Mouse (Mus musculus) embryonic facial prominence, embryonic 11.5 days (tissue): ENCODE data around the gene Hoxa9. TPM values are rescaled to one million over a fixed set of nuclear protein-coding genes. Genes with fewer than 3 reads are reported as not detected.

ENCODE experiments used
- ATAC-seq: fragments of 200-750 bp; cut with Nextera tagmentation; replicated peaks from 2 replicates; pipeline ENCODE4 v1.8.0; 2017; ENCODE audit warnings: low read depth; ENCODE audit not compliant: insufficient number of reproducible peaks, low FRiP score, low TSS enrichment
- DNase-seq: peaks from one replicate; pipeline ENCODE4 v3.0.0-alpha.2; 2015; ENCODE audit warnings: low spot score
- H3K27ac ChIP-seq: fragments of 300-500 bp; sonication (generic); replicated peaks from 2 replicates; pipeline ENCODE4 v1.5.1; 2014; ENCODE audit warnings: mild to moderate bottlenecking, low read depth, low read length, control low read depth
- H3K27me3 ChIP-seq: fragments of 300-500 bp; sonication (generic); 2 replicates; pipeline ENCODE4 v1.6.1; 2014; ENCODE audit warnings: mild to moderate bottlenecking, low read length, moderate library complexity, mixed read lengths; ENCODE audit not compliant: control insufficient read depth, insufficient read depth
- H3K36me3 ChIP-seq: fragments of 300-500 bp; sonication (generic); replicated peaks from 2 replicates; pipeline ENCODE4 v1.6.1; 2014; ENCODE audit warnings: low read depth, mild to moderate bottlenecking, low read length, moderate library complexity, mixed read lengths; ENCODE audit not compliant: control insufficient read depth, insufficient read depth
- H3K4me1 ChIP-seq: fragments of 300-500 bp; sonication (generic); 2 replicates; pipeline ENCODE4 v1.6.1; 2014; ENCODE audit warnings: low read length, mixed read lengths; ENCODE audit not compliant: control insufficient read depth, insufficient read depth
- H3K4me2 ChIP-seq: fragments of 300-500 bp; sonication (generic); 2 replicates; pipeline ENCODE4 v1.6.1; 2014; ENCODE audit warnings: low read depth, mild to moderate bottlenecking, control low read depth, low read length, moderate library complexity
- H3K4me3 ChIP-seq: fragments of 300-500 bp; sonication (generic); 2 replicates; pipeline ENCODE4 v1.5.1; 2014; ENCODE audit warnings: low read depth, low read length, control low read depth
- H3K9ac ChIP-seq: fragments of 300-500 bp; sonication (generic); replicated peaks from 2 replicates; pipeline ENCODE4 v1.6.1; 2014; ENCODE audit warnings: mild to moderate bottlenecking, control low read depth, low read length
- H3K9me3 ChIP-seq: fragments of 300-500 bp; sonication (generic); replicated peaks from 2 replicates; pipeline ENCODE4 v1.6.1; 2016; ENCODE audit warnings: mild to moderate bottlenecking, low read length, inconsistent platforms, mixed read lengths; ENCODE audit not compliant: control insufficient read depth
- WGBS: fragments of 180-500 bp; shearing (Covaris S2); extraction: QIAGEN DNeasy Blood & Tissue Kit; methylation state at CpG from one replicate; pipeline ENCODE4 v1.1.7; 2014; 5-methylcytosine and 5-hydroxymethylcytosine counted together
- polyA plus RNA-seq: library from polyadenylated mRNA; unstranded; fragments of >200 nt; fragmentation: Nextera tagmentation; extraction: Ambion mirVana; gene quantifications from 2 replicates; pipeline ENCODE4 v1.2.1, GENCODE M21; 2014

Hoxa9 gene
- polyA plus RNA-seq, 1 experiment from 2014 or later: 0.11 TPM

DNA sequence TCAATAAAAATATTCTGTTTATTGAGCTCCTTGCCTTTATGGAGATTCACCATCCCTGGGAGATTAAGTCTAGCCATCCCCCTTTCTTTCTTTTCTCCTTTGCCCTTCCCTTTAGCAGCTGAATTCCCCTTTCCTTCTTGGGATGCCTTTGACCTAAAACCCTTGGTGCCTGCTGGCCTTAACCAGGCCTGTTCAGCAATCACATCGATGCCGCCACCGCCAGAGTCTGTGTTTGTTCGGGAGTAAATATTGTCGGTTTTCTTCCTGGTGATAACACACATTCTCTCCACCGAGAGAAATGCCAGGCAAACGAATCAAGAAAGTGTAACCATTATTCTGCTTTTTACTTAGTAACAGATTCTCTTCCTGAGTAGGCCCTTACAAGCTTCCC lies 7.3 kb upstream of the Hoxa9 start:
- Histone ChIP-seq H3K9ac (no peak overlapping the region), H3K27me3 (peaks cover 93% of the 10 kb centered on the region), H3K4me1 (0 out of 2 replicates have a peak, but pooled peaks cover 3% of the 10 kb centered on the region), H3K4me3 (no peak overlapping the region), H3K4me2 (no peak overlapping the region), H3K27ac (no peak overlapping the region), H3K36me3 (no peaks in the 10 kb centered on the region), H3K9me3 (no peaks in the 10 kb centered on the region)
- ATAC-seq: no peak
- no peak for DNase-seq
- 2% methylated on average over 7 of the region's 7 CpGs for WGBS

GRCm38 (mm10) chr6:52237346-52238154 lies 6.7 kb upstream of the Hoxa9 start:
- WGBS: 6% methylated on average over 10 of the region's 10 CpGs
- ATAC-seq (no peak), DNase-seq (no peak)
- Histone ChIP-seq H3K4me3 (no peak overlapping the region), H3K36me3 (no peaks in the 10 kb centered on the region), H3K9ac (no peak overlapping the region), H3K27me3 (peaks cover 93% of the 10 kb centered on the region), H3K4me2 (no peak overlapping the region), H3K4me1 (0 out of 2 replicates have a peak, but pooled peaks cover 3% of the 10 kb centered on the region), H3K9me3 (no peaks in the 10 kb centered on the region), H3K27ac (no peak overlapping the region)

DNA sequence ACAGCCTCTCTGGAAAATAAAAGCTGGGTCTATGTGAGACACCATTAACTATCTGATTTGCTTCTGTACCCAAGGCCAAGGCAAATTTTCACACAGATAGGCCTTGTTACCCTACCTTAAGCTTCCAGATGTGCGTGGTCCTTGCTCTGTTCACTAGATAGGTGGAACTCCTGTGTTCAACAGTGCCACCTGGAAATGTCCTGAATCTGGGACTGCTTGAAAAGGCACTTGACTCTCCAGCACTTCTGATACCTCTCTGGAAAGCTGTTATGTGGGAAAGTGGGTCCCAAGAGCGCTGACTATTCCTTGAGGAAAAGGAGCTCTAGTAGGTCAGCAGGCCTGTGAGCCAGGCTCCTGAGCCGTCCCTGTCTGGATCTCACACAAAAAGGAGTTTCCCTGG lies 5.9 kb upstream of the Hoxa9 start:
- no peaks in the 10 kb centered on the region for H3K9me3 ChIP-seq
- 0 out of 2 replicates have a peak, but pooled peaks cover 3% of the 10 kb centered on the region for H3K4me1 ChIP-seq
- ATAC-seq (no peak), DNase-seq (no peak)
- no peak overlapping the region for H3K9ac ChIP-seq
- no peak overlapping the region for H3K27ac ChIP-seq
- WGBS: 2% methylated on average over 3 of the region's 3 CpGs
- peaks cover 94% of the 10 kb centered on the region for H3K27me3 ChIP-seq
- no peak overlapping the region for H3K4me2 ChIP-seq
- no peaks in the 10 kb centered on the region for H3K36me3 ChIP-seq
- no peak overlapping the region for H3K4me3 ChIP-seq

DNA sequence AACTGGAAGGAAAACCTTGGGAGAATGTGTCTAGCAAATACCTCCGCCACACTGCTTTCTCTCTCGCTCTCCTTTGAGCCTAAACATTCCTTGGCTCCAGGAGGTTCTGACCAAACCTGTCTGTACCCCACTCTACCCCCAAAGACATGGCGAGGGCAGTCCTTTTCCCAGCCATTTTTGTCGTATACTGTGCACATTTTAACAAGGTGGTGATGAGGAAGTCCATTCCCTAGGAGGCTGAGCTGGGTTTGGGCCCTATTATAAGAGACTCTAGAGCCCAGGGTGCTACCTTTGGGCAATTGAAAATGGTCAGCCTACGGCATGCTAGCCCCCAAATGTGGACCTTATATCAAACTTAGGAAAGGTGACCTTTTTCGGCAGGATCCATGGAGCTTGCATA lies 5.0 kb upstream of the Hoxa9 start:
- no peaks in the 10 kb centered on the region for H3K9me3 ChIP-seq
- 0 out of 2 replicates have a peak, but pooled peaks cover 3% of the 10 kb centered on the region for H3K4me1 ChIP-seq
- no peak overlapping the region for H3K4me2 ChIP-seq
- DNase-seq (no peak), ATAC-seq (no peak)
- H3K27ac ChIP-seq: no peak overlapping the region
- H3K9ac ChIP-seq: no peak overlapping the region
- peaks cover 90% of the 10 kb centered on the region for H3K27me3 ChIP-seq
- H3K36me3 ChIP-seq: no peaks in the 10 kb centered on the region
- H3K4me3 ChIP-seq: no peak overlapping the region
- WGBS: 22% methylated on average over 6 of the region's 6 CpGs

GRCm38 (mm10) chr6:52235267-52235666 lies 4.4 kb upstream of the Hoxa9 start:
- H3K9ac ChIP-seq: no peak overlapping the region
- ATAC-seq: no peak
- H3K27me3 ChIP-seq: peaks cover 90% of the 10 kb centered on the region
- no peak for DNase-seq
- WGBS: 25% methylated on average over 9 of the region's 9 CpGs
- no peak overlapping the region for H3K27ac ChIP-seq
- H3K36me3 ChIP-seq: no peaks in the 10 kb centered on the region
- no peak overlapping the region for H3K4me2 ChIP-seq
- H3K4me3 ChIP-seq: no peak overlapping the region
- no peaks in the 10 kb centered on the region for H3K9me3 ChIP-seq
- H3K4me1 ChIP-seq: 0 out of 2 replicates have a peak, but pooled peaks cover 3% of the 10 kb centered on the region

DNA sequence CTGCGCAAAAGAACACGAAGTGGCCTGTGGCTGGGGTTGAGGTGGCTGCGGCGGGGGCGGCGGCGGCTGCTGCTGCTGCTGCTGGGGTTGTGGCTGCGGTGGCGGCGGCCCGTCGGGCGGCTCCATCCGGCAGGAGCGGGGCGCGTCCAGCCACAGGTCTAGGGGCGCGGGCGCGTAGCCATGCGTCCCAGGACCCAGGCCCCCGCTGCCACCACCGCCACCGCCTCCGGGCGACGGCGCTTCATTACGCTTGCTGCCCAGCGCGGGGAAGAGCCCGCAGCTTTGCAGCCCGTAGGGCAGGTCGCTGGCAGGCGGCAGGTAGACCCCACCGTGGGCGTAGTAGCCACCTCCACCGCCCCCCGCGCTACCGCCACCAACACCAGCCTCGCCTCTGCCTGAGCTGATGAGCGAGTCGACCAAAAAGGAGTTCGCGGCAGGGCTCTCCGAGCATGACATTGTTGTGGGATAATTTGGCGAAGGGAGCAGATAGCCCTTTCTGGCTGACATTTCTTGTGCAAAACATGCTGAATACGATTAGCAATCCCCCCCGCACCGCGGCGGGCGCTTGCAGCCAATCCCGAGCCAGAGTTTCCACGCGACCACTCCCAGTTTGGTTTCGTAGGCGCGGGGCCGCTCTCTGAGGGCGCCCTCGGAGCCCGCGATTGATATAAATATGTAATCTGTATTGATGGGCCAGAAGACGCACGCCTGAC lies 3.7 kb upstream of the Hoxa9 start:
- Histone ChIP-seq H3K27me3 (peaks cover 90% of the 10 kb centered on the region), H3K9ac (no peak overlapping the region), H3K4me2 (no peak overlapping the region), H3K4me3 (no peak overlapping the region), H3K36me3 (no peaks in the 10 kb centered on the region), H3K4me1 (no peaks in the 10 kb centered on the region), H3K27ac (no peak overlapping the region), H3K9me3 (no peaks in the 10 kb centered on the region)
- DNase-seq (no peak), ATAC-seq (no peak)
- WGBS: under 1% methylated on average over 60 of the region's 68 CpGs

- H3K36me3 ChIP-seq: no peaks in the 10 kb centered on the region
- DNase-seq (no peak), ATAC-seq (no peak)
- peaks cover 92% of the 10 kb centered on the region for H3K27me3 ChIP-seq
- H3K4me2 ChIP-seq: no peak overlapping the region
- H3K9me3 ChIP-seq: no peaks in the 10 kb centered on the region
- H3K4me3 ChIP-seq: no peak overlapping the region
- H3K4me1 ChIP-seq: no peaks in the 10 kb centered on the region
- under 1% methylated on average over 64 of the region's 70 CpGs for WGBS
- no peak overlapping the region for H3K9ac ChIP-seq
- H3K27ac ChIP-seq: no peak overlapping the region
These were observed 2.9 kb upstream of the Hoxa9 start for GRCm38 (mm10) chr6:52233546-52234427.
